Mouse (Mus musculus): Measurements from ENCODE around the gene Ffar1.
A peak's percentile ranks its signal among the peaks of the same experiment; 100 is the strongest.

DNA sequence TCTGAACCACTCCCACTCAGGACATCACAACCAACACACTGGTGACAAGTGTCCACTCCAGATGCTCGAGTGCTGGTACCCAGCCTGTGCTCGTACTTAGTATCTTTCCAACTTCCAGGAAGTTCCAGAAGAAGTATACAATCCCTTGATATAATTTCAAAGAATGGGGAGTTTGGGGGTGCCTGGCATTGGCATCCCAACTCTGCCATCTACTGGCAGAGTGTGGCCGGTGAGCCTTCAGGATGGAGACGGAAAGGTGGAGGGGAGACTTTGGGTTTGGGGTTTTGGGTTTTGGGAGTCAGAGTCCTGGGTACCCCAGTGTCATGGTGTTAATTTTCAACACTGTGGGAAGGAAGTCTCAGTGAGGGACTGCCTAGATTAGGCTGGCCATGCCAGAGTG, 42.7 kb upstream of the Ffar1 start:
- TF ChIP-seq CTCF (IDR thresholded peaks at IDR 0.05; ENCODE audit: low read depth): peak; percentile 58
- TF ChIP-seq EP300 (IDR thresholded peaks at IDR 0.05; ENCODE audit: low read depth): no peak

All from liver, embryonic 14.5 days (tissue).